Mouse (Mus musculus) stomach, embryonic 14.5 days (tissue): ENCODE data around the gene Dab1. TPM values are rescaled to one million over a fixed set of nuclear protein-coding genes. Genes with fewer than 3 reads are reported as not detected.

Source experiments
- ATAC-seq: fragments of 200-750 bp; cut with Nextera tagmentation; 2 replicates; pipeline ENCODE4 v1.8.0; 2017; ENCODE audit warnings: low read depth, moderate TSS enrichment; ENCODE audit not compliant: insufficient number of reproducible peaks, insufficient read depth, low FRiP score
- H3K27ac ChIP-seq: fragments of 300-500 bp; sonication (generic); 2 replicates; pipeline ENCODE4 v1.5.1; 2014; ENCODE audit warnings: mild to moderate bottlenecking, low read length, moderate library complexity, mixed read lengths
- H3K27me3 ChIP-seq: fragments of 300-500 bp; sonication (generic); 2 replicates; pipeline ENCODE4 v1.6.1; 2014; ENCODE audit warnings: low read length, control low read depth, mixed read lengths; ENCODE audit not compliant: control insufficient read depth, insufficient read depth
- H3K36me3 ChIP-seq: fragments of 300-500 bp; sonication (generic); 2 replicates; pipeline ENCODE4 v1.6.1; 2014; ENCODE audit warnings: mild to moderate bottlenecking, control low read depth, low read length, moderate library complexity, mixed read lengths; ENCODE audit not compliant: control insufficient read depth, insufficient read depth
- H3K4me1 ChIP-seq: fragments of 300-500 bp; sonication (generic); 2 replicates; pipeline ENCODE4 v1.6.1; 2014; ENCODE audit warnings: low read length, control low read depth, mixed read lengths; ENCODE audit not compliant: control insufficient read depth, insufficient read depth
- H3K4me2 ChIP-seq: fragments of 300-500 bp; sonication (generic); replicated peaks from 2 replicates; pipeline ENCODE4 v1.6.1; 2014; ENCODE audit warnings: low read depth, low read length, control low read depth
- H3K4me3 ChIP-seq: fragments of 300-500 bp; sonication (generic); 2 replicates; pipeline ENCODE4 v1.5.1; 2014; ENCODE audit warnings: low read depth, low read length, control low read depth
- H3K9ac ChIP-seq: fragments of 300-500 bp; sonication (generic); replicated peaks from 2 replicates; pipeline ENCODE4 v1.6.1; 2014; ENCODE audit warnings: low read depth, mild to moderate bottlenecking, control low read depth, low read length, moderate library complexity, mixed read lengths
- H3K9me3 ChIP-seq: fragments of 300-500 bp; sonication (generic); 2 replicates; pipeline ENCODE4 v1.6.1; 2016; ENCODE audit warnings: low read depth, low read length, control low read depth; ENCODE audit not compliant: control insufficient read depth
- WGBS: fragments of 180-500 bp; shearing (Covaris S2); extraction: QIAGEN DNeasy Blood & Tissue Kit; methylation state at CpG from one replicate; pipeline ENCODE4 v1.1.7; 2014; 5-methylcytosine and 5-hydroxymethylcytosine counted together
- polyA plus RNA-seq: library from polyadenylated mRNA; unstranded; fragments of >200 nt; fragmentation: Nextera tagmentation; extraction: Ambion mirVana; gene quantifications from 2 replicates; pipeline ENCODE4 v1.2.1, GENCODE M21; 2014

Gene Dab1
- polyA plus RNA-seq, 1 experiment from 2014 or later = 8.5 TPM

- Histone ChIP-seq H3K9me3 (no peaks in the 10 kb centered on the region), H3K27me3 (no peaks in the 10 kb centered on the region), H3K4me1 (no peaks in the 10 kb centered on the region), H3K4me3 (no peak overlapping the region), H3K36me3 (no peaks in the 10 kb centered on the region), H3K4me2 (no peak overlapping the region), H3K9ac (no peak overlapping the region), H3K27ac (no peak overlapping the region)
- ATAC-seq = no peak
- 76% methylated on average over 2 of the region's 2 CpGs for WGBS
These were observed 919.9 kb downstream of the Dab1 start for GRCm38 (mm10) chr4:104539047-104539446.

GRCm38 (mm10) chr4:104547091-104547490 lies 927.9 kb downstream of the Dab1 start:
- Histone ChIP-seq H3K9ac (no peak overlapping the region), H3K9me3 (no peaks in the 10 kb centered on the region), H3K36me3 (no peaks in the 10 kb centered on the region), H3K4me3 (no peak overlapping the region), H3K27me3 (no peaks in the 10 kb centered on the region), H3K4me2 (no peak overlapping the region), H3K27ac (no peak overlapping the region), H3K4me1 (no peaks in the 10 kb centered on the region)
- WGBS = 80% methylated on average over 5 of the region's 5 CpGs
- no peak for ATAC-seq

- Histone ChIP-seq H3K27ac (no peak overlapping the region), H3K4me3 (no peak overlapping the region), H3K4me1 (no peaks in the 10 kb centered on the region), H3K4me2 (no peak overlapping the region), H3K9ac (no peak overlapping the region), H3K27me3 (no peaks in the 10 kb centered on the region), H3K9me3 (no peaks in the 10 kb centered on the region), H3K36me3 (no peaks in the 10 kb centered on the region)
- WGBS = 89% methylated on average over 1 of the region's 1 CpGs
- no peak for ATAC-seq
These were observed 929.1 kb downstream of the Dab1 start for GRCm38 (mm10) chr4:104548287-104548686.

GRCm38 (mm10) chr4:104550581-104551205 lies 931.5 kb downstream of the Dab1 start:
- H3K27me3 ChIP-seq = no peaks in the 10 kb centered on the region
- 0 out of 2 replicates have a peak, but pooled peaks cover 7% of the 10 kb centered on the region for H3K4me1 ChIP-seq
- 69% methylated on average over 4 of the region's 4 CpGs for WGBS
- no peak overlapping the region for H3K4me2 ChIP-seq
- H3K36me3 ChIP-seq = no peaks in the 10 kb centered on the region
- no peak overlapping the region for H3K27ac ChIP-seq
- no peaks in the 10 kb centered on the region for H3K9me3 ChIP-seq
- no peak for ATAC-seq
- H3K9ac ChIP-seq = no peak overlapping the region
- H3K4me3 ChIP-seq = no peak overlapping the region

GRCm38 (mm10) chr4:104551390-104552070 lies 932.4 kb downstream of the Dab1 start:
- Histone ChIP-seq H3K9me3 (no peaks in the 10 kb centered on the region), H3K9ac (no peak overlapping the region), H3K4me2 (no peak overlapping the region), H3K4me1 (0 out of 2 replicates have a peak, but pooled peaks cover 7% of the 10 kb centered on the region), H3K4me3 (no peak overlapping the region), H3K36me3 (no peaks in the 10 kb centered on the region), H3K27me3 (no peaks in the 10 kb centered on the region), H3K27ac (no peak overlapping the region)
- 90% methylated on average over 17 of the region's 17 CpGs for WGBS
- no peak for ATAC-seq

- Histone ChIP-seq H3K9me3 (no peaks in the 10 kb centered on the region), H3K27me3 (no peaks in the 10 kb centered on the region), H3K4me2 (no peak overlapping the region), H3K4me3 (no peak overlapping the region), H3K36me3 (no peaks in the 10 kb centered on the region), H3K4me1 (0 out of 2 replicates have a peak, but pooled peaks cover 7% of the 10 kb centered on the region), H3K27ac (no peak overlapping the region), H3K9ac (no peak overlapping the region)
- peak; percentile 63; the same call in 1 of the 2 replicates for ATAC-seq
- 19% methylated on average over 2 of the region's 2 CpGs for WGBS
These were observed 936.2 kb downstream of the Dab1 start for GRCm38 (mm10) chr4:104555408-104555807.

- 74% methylated on average over 5 of the region's 5 CpGs for WGBS
- Histone ChIP-seq H3K36me3 (no peaks in the 10 kb centered on the region), H3K4me3 (no peak overlapping the region), H3K9me3 (no peaks in the 10 kb centered on the region), H3K27me3 (no peaks in the 10 kb centered on the region), H3K4me2 (no peak overlapping the region), H3K4me1 (no peaks in the 10 kb centered on the region), H3K27ac (no peak overlapping the region), H3K9ac (no peak overlapping the region)
- no peak for ATAC-seq
These were observed 944.4 kb downstream of the Dab1 start for GRCm38 (mm10) chr4:104563512-104563911.

GRCm38 (mm10) chr4:104570523-104570922 lies 951.4 kb downstream of the Dab1 start:
- Histone ChIP-seq H3K27ac (no peak overlapping the region), H3K4me3 (no peak overlapping the region), H3K9ac (no peak overlapping the region), H3K27me3 (no peaks in the 10 kb centered on the region), H3K36me3 (no peaks in the 10 kb centered on the region), H3K4me1 (no peaks in the 10 kb centered on the region), H3K4me2 (no peak overlapping the region), H3K9me3 (no peaks in the 10 kb centered on the region)
- WGBS = 76% methylated on average over 4 of the region's 4 CpGs
- ATAC-seq = no peak
